Mouse (Mus musculus) adrenal gland (tissue): ENCODE results near the gene Lmf2.

ENCODE experiments used
- intact Hi-C: fragments of 180-260 bp; cut with DNase I; formaldehyde crosslinking; loops from one replicate; pipeline ENCODE4 v1.15.1; 2025
- long read RNA-seq, 2 experiments: library from polyadenylated mRNA; unstranded; transcript quantifications; one replicate each; pipeline ENCODE4 v2.0.0; 2020; ENCODE audit warnings: borderline replicate concordance in 1 of 2; ENCODE audit not compliant: insufficient replicate concordance in 1 of 2

Gene Lmf2
- long read RNA-seq, experiment 1, transcript Lmf2-201 (14 exons, 2,906 nt): major isoform, 6 of 14 reads
- long read RNA-seq, experiment 1, partial matches to known transcripts: 6 of 14 reads
- long read RNA-seq, experiment 1, other reads (novel, unspliced or antisense): 2 of 14 reads
- long read RNA-seq, experiment 2, transcript Lmf2-201 (14 exons, 2,906 nt): major isoform, 11 of 22 reads
- long read RNA-seq, experiment 2, partial matches to known transcripts: 11 of 22 reads
- long read RNA-seq, experiment 2, other reads (novel, unspliced or antisense): 0 of 22 reads

GRCm38 (mm10) chr15:89355241-89356187, at the start of gene Lmf2, which contains the start of gene Ncaph2:
Gene Lmf2 (minus strand): TSS chr15:89355659.
Gene Ncaph2 (plus strand): TSS chr15:89355719.
- intact Hi-C loops: no loop called here

DNA sequence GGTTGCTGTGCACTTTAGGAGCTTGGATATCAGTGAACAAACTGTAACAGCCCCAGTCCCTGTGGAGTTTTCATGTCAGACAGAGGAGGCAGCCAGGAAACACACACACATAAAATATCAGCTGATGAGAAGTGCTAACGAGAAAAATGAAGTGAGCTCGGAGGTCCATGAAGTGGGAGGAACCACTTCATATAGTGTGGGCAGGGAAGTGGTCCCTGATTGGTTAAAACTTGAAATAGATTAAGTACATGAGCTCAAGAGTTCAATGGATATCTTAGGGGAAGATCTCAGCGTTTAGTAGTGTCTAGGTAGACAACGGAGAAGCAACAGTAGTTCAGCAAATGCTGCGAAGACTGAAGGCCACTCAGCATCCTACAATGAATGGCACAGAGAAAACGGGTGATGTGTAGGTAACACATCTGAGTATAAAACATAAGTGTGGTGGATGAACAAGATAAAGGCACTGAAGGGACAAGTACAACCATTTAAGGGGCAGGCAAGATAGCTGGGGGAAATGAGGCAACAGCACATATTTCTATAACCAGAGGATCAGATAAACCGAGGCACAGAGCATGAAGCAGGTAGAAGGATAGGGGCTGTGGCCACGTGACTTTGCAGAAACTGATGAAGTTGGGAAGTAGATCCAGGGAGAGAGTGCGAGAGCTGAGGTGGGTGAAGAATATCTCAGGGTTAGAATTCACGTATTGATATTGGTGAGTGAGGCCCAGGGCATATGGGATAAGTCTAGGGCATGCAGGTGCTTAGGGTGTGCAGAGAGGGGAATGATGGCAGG, 49.6 kb upstream of the Lmf2 start:
- intact Hi-C loops: no loop called here

GRCm38 (mm10) chr15:89402471-89402870, 47.0 kb upstream of the Lmf2 start:
- intact Hi-C loops: no loop called here

- intact Hi-C loops: no loop called here
Measured at GRCm38 (mm10) chr15:89399716-89400115, 44.3 kb upstream of the Lmf2 start.

- intact Hi-C loops: no loop called here
Measured at GRCm38 (mm10) chr15:89398146-89398545, 42.7 kb upstream of the Lmf2 start.

DNA sequence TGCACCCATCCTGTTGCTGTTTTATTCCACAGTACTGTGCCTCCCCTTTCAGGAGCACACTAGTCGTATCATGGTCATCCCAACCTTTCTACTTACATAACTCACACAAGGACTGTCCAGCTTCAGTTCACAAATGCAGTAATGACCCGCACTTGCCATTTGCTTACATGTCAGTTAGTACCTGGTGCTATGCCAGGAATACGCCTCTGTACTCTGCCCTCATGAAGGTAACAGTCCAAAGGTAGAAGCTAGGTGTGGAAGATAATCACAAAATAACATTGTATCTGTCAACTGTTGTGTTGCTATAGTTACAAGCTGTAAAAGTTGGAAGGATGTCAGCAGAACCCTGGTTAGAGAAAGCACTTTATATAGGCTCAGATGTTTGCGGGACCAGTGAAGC, 41.4 kb upstream of the Lmf2 start:
- intact Hi-C loops: no loop called here

GRCm38 (mm10) chr15:89390081-89390480, 34.6 kb upstream of the Lmf2 start:
- intact Hi-C loops: no loop called here

DNA sequence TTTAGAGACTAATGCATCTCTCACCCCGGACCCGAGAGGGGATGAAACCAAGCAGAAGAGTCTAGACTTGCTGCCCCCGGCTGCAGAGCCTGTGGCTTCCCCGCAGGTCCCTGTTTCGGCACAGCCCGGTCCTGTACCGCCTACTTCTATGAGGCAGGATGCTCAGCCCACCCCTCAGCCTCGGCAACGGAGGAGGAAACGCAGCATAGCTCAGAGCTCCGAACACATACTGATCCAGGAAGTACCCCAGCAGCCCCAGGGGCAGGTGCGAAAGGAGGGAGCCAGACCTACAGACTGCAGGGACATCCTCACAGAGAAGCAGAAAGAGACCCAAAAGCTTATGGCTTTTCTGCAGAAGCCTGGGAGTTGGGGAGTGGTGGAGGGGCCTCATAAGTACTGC, 31.7 kb upstream of the Lmf2 start:
- intact Hi-C loops: no loop called here

DNA sequence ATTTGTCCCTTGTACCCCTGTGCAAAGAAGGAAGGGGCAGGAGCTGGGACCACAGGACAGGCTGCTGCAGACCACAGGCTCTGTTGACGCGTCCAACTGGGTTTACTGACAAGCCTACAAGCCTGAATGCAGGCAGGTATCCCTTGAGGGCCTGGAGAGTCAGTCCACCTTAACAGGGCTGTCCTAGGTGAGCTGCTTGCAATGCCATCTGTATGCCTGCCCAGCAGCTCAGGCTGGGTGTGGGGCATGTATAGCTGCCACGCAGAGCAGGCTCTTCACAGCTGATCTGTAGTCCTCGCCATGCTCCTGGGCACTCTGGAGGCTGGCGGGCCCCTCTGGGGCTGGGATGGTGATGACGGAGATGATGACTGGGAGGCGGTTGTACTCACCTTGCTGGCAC, 29.2 kb upstream of the Lmf2 start, which contains the start of gene Klhdc7b:
Gene Klhdc7b (plus strand): TSS at position 301 of the 400 bp plus-strand sequence.
- intact Hi-C loops: no loop called here

GRCm38 (mm10) chr15:89379429-89379828, 24.0 kb upstream of the Lmf2 start:
- intact Hi-C loops: loop anchor here (5.0 kb wide), 1 partner anchor 53 kb away; no protein-coding TSS in a partner anchor

DNA sequence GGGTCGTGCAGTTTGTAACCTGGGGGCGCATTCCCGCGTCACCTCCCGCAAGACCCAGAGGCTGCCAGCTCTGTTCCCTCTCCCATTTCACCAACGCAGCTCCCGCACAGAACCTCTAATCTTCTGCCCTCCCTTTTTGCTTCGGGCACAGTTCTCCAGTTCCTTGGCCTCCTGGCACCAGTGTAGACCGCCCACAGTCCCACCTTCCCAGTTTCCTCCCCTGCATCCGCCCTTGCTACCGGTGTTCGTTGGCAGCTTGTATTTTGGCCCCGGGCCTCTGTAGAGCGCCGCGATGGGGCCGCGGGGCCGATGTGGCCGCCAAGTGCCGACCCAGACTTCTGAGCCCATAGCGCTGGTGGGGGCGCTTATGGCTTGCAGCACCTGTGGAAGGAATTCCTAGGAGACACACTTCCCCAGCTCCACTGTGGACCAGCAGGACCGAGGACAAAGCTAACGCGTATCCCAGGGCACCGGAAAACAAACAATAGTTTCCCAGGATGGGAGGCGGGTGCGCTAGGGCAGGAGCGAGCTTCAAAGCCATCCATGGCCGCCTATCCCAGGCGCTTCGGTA, 23.5 kb upstream of the Lmf2 start, which contains the start of gene Odf3b:
Gene Odf3b (minus strand): TSS at position 452 of the 571 bp plus-strand sequence.
- intact Hi-C loops: loop anchor here (5.0 kb wide), 1 partner anchor 53 kb away; no protein-coding TSS in a partner anchor

GRCm38 (mm10) chr15:89377938-89378828, 22.7 kb upstream of the Lmf2 start:
- intact Hi-C loops: loop anchor here (5.0 kb wide), 1 partner anchor 54 kb away; no protein-coding TSS in a partner anchor

DNA sequence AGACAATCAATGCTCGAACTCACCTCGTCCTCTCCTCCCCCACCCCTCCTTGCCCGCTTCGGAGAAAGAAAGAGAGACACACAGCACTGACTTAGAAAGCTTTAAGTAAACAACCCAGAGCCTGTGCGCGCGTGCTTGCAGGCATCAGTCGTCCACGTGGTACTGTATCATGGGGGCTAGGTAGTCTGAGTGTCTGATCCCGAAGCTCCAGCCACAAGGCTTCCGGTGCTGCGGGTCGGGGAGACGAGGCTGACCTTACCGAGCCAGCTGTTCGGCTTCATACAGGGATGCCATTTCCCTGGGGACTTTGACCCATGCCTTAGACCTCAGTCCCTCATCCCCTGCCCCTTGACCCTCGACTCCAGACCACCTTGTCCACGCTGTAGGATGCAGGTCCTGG, 21.9 kb upstream of the Lmf2 start:
- intact Hi-C loops: loop anchor here (5.0 kb wide), 1 partner anchor 55 kb away; no protein-coding TSS in a partner anchor

DNA sequence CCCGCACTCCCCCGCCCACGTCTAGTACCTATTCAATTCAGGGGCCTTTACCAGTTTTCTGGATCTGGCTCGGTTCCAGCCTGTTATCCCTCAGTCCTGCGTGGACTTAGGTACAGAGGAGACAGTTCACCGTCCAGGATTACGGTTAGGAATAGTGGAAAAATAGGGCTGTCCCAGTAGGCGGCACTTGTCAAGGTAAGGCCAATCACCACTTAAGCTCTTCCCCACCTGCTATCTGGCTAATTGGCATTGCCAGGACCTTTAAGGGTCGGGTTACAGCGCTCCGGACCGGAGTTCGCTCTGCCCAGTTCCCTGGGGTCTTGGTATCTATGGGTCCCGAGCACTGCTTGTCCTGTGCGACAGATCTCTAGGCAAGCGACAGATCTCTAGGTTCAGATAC, 21.5 kb upstream of the Lmf2 start, which contains the start of gene Tymp:
Gene Tymp (minus strand): TSS at position 83 of the 400 bp plus-strand sequence.
- intact Hi-C loops: loop anchor here (5.0 kb wide), 1 partner anchor 55 kb away; no protein-coding TSS in a partner anchor

- intact Hi-C loops: loop anchor here (5.0 kb wide), 1 partner anchor 56 kb away; no protein-coding TSS in a partner anchor
Measured at GRCm38 (mm10) chr15:89376040-89376439, 20.6 kb upstream of the Lmf2 start.

DNA sequence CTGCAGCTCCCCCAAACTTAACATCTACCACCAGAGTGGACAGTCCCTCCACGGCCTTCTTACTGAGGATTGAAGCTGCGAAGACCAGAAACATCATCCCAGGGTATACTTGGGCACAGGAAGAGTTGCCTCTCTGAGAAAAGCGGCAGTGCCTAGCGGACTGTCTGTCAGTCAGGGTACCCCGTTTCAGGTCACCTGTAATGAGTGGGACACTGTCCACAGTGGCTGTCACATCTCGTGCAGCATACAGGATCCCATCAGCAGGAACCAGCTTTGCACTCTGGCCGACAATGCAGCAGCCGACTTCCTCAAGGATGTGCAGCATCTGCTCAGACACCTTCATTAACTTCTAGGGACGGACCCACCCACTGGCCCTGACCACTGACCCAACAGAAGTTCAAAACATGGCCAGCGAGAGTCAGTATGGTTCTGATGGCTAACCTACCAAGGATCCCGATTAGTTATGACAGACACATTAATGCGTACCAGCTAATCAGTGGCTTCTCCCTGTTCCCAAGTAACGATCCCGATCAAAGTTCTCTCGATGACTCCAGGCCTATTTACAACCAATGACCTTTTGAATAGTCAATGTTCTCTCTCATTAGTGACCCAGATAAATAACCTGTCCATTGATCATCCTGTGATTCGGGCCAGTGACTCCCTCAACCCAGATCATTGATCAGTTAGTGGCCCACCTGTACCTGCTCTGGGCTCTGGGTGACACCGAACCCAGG, 19.5 kb upstream of the Lmf2 start:
- intact Hi-C loops: loop anchor here (5.0 kb wide), 1 partner anchor 57 kb away; no protein-coding TSS in a partner anchor

- intact Hi-C loops: no loop called here
Measured at GRCm38 (mm10) chr15:89374340-89374739, 18.9 kb upstream of the Lmf2 start.

DNA sequence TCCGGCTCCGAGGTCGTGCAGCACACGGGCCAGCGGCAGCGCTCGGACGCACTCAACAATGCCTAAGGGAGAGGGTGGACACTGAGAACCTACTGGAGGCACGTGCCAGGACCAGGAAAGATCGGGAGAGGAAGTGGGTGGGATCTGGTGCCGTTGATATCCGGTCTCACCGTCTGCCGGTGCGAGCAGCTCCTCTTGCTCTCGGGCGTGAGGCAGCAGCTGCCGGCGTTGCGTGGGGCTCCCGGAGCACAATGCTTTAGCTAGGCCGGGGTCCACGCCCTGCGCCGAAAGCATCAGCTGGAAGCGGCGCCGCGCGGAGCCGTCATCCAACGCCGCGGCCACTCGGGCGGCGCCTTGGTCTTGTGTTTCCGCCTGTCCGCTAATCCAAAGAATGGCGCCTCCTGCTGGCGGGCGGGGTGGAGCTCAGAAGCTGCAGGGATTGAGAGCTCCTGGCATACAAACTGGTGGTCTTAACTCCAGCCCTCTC, 18.3 kb upstream of the Lmf2 start, which contains the start of gene Sco2:
Gene Sco2 (minus strand): TSS at position 85 of the 487 bp plus-strand sequence.
- intact Hi-C loops: no loop called here
